Mouse (Mus musculus) lung, embryonic 15.5 days (tissue): ENCODE results near the gene Taar6. TPM values are rescaled to one million over a fixed set of nuclear protein-coding genes. Genes with fewer than 3 reads are reported as not detected.

ENCODE experiments used
- polyA plus RNA-seq: library from polyadenylated mRNA; unstranded; fragments of >200 nt; fragmentation: Nextera tagmentation; extraction: Ambion mirVana; gene quantifications from 2 replicates; pipeline ENCODE4 v1.2.1, GENCODE M21; 2015

Taar6 gene
- polyA plus RNA-seq, 1 experiment from 2014 or later = not detected

Other genes with a start within 250 kb of the Taar6 start
- 166 and 180 TPM in 2 replicates for gene Rps12, start 198.4 kb downstream of the Taar6 start, polyA plus RNA-seq
- 16.7 and 20.1 TPM in 2 replicates for gene Slc18b1, start 188.7 kb downstream of the Taar6 start, polyA plus RNA-seq
- gene Vnn3, start 134.2 kb downstream of the Taar6 start, polyA plus RNA-seq = 0.16 and 0.18 TPM in 2 replicates
- 2.3 and 2.7 TPM in 2 replicates for gene Vnn1, start 91.0 kb downstream of the Taar6 start, polyA plus RNA-seq
- not detected in 2 replicates for gene Taar1, start 65.3 kb downstream of the Taar6 start, polyA plus RNA-seq
- gene Taar2, start 47.1 kb downstream of the Taar6 start, polyA plus RNA-seq = not detected in 2 replicates
- gene Taar3, start 36.1 kb downstream of the Taar6 start, polyA plus RNA-seq = not detected in 2 replicates
- not detected in 2 replicates for gene Taar4, start 25.2 kb downstream of the Taar6 start, polyA plus RNA-seq
- not detected in 2 replicates for gene Taar5, start 14.9 kb downstream of the Taar6 start, polyA plus RNA-seq
- not detected in 2 replicates for gene Taar7a, start 7.8 kb upstream of the Taar6 start, polyA plus RNA-seq
- gene Taar7b, start 14.3 kb upstream of the Taar6 start, polyA plus RNA-seq = not detected in 2 replicates
- gene Taar7d, start 41.6 kb upstream of the Taar6 start, polyA plus RNA-seq = not detected in 2 replicates
- gene Taar7e, start 52.0 kb upstream of the Taar6 start, polyA plus RNA-seq = not detected in 2 replicates
- gene Taar7f, start 63.9 kb upstream of the Taar6 start, polyA plus RNA-seq = not detected in 2 replicates
- not detected in 2 replicates for gene Taar8a, start 90.9 kb upstream of the Taar6 start, polyA plus RNA-seq
- not detected in 2 replicates for gene Taar8b, start 106.6 kb upstream of the Taar6 start, polyA plus RNA-seq
- not detected in 2 replicates for gene Taar8c, start 116.3 kb upstream of the Taar6 start, polyA plus RNA-seq
- gene Taar9, start 123.9 kb upstream of the Taar6 start, polyA plus RNA-seq = not detected in 2 replicates
- 77.3 and 87.4 TPM in 2 replicates for gene Stx7, start 163.7 kb upstream of the Taar6 start, polyA plus RNA-seq
- 6.6 and 6.7 TPM in 2 replicates for gene Moxd1, start 237.9 kb upstream of the Taar6 start, polyA plus RNA-seq